In the genomic region with DNA sequence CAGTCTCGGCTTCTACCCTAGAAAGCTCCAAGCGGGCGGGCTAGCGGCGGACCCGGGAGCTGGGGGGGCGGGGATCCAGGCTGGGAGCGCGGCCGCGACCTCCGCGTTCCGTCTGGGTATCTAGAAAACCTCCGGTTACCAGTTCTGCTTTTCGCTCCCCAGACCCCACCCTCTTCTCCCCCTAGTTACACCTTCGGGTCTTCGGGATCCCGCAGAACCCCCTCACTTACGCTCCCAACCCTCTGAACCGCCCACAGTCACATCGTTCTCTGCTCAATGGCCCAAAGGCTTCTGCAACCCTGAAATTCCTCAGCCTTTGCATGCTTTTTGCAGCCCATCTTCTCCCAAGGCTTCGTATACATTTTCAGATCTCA, we compare ENCODE assay signal across 8 mouse cellular contexts. TPM values are rescaled to one million over a fixed set of nuclear protein-coding genes. Genes with fewer than 3 reads are reported as not detected.
DNase-seq lines count a peak whose midpoint lies in the region; ATAC-seq and TF ChIP-seq lines count a peak whose summit lies in the region.

No protein-coding gene starts in this region.

- H3K36me3 ChIP-seq in embryonic facial prominence, embryonic 11.5 days (replicated peaks; ENCODE audit: control insufficient read depth, insufficient read depth, low read depth, low read length) = no peaks in the 10 kb centered on the region
- 0 out of 2 replicates have a peak, but pooled peaks cover 3% of the 10 kb centered on the region for H3K36me3 ChIP-seq in intestine, embryonic 15.5 days
- peaks cover 12% of the 10 kb centered on the region; the same call in 1 of the 2 replicates for H3K36me3 ChIP-seq in neural tube, embryonic 15.5 days

- no peak for DNase-seq in lung, adult 2 months
- no peak for DNase-seq in lung, adult 18-20 months
- no peak for DNase-seq in embryonic facial prominence, embryonic 11.5 days (ENCODE audit: low spot score)
- no peak for DNase-seq in cerebellum, postnatal 25 days
- DNase-seq in urinary bladder, postnatal 25 days (ENCODE audit: low spot score) = no peak
- DNase-seq in urinary bladder, postnatal 36 days (ENCODE audit: low spot score in 2 of 2) = no peak

- no peak overlapping the region for H3K27ac ChIP-seq in embryonic facial prominence, embryonic 11.5 days (replicated peaks; ENCODE audit: low read depth, low read length)
- H3K27ac ChIP-seq in intestine, embryonic 15.5 days = peak overlapping the region; percentile 61; the same call in 1 of the 2 replicates
- H3K27ac ChIP-seq in neural tube, embryonic 15.5 days (replicated peaks) = peak overlapping the region; percentile 88

- TF ChIP-seq POLR2A in lung, adult 2 months (IDR thresholded peaks at IDR 0.05; ENCODE audit: borderline replicate concordance, extremely low read depth, low read depth, low read length) = no peak

- no peaks in the 10 kb centered on the region for H3K27me3 ChIP-seq in embryonic facial prominence, embryonic 11.5 days (ENCODE audit: control insufficient read depth, insufficient read depth, low read length)
- H3K27me3 ChIP-seq in intestine, embryonic 15.5 days (replicated peaks) = no peaks in the 10 kb centered on the region; the same call in 1 of the 2 replicates
- no peaks in the 10 kb centered on the region for H3K27me3 ChIP-seq in neural tube, embryonic 15.5 days (replicated peaks)

- no peaks in the 10 kb centered on the region for H3K4me1 ChIP-seq in lung, adult 2 months (ENCODE audit: control insufficient read depth, insufficient read depth, low read length)
- H3K4me1 ChIP-seq in embryonic facial prominence, embryonic 11.5 days (ENCODE audit: control insufficient read depth, insufficient read depth, low read length) = peaks cover 3% of the 10 kb centered on the region; the same call in 1 of the 2 replicates
- H3K4me1 ChIP-seq in intestine, embryonic 15.5 days (replicated peaks) = peaks cover 20% of the 10 kb centered on the region; the same call in 1 of the 2 replicates
- H3K4me1 ChIP-seq in neural tube, embryonic 15.5 days = peaks cover 27% of the 10 kb centered on the region

- H3K4me2 ChIP-seq in embryonic facial prominence, embryonic 11.5 days (ENCODE audit: low read depth, low read length) = peak overlapping the region; percentile 77
- H3K4me2 ChIP-seq in intestine, embryonic 15.5 days (replicated peaks) = peak overlapping the region; percentile 95
- peak overlapping the region; percentile 87 for H3K4me2 ChIP-seq in neural tube, embryonic 15.5 days

- peak overlapping the region; percentile 62 for H3K4me3 ChIP-seq in lung, adult 2 months (replicated peaks; ENCODE audit: extremely low read depth, low read depth, low read length)
- H3K4me3 ChIP-seq in embryonic facial prominence, embryonic 11.5 days (ENCODE audit: low read depth, low read length) = peak overlapping the region; percentile 77
- peak overlapping the region; percentile 79 for H3K4me3 ChIP-seq in intestine, embryonic 15.5 days (replicated peaks)
- peak overlapping the region; percentile 77 for H3K4me3 ChIP-seq in neural tube, embryonic 15.5 days (replicated peaks)

- H3K9me3 ChIP-seq in embryonic facial prominence, embryonic 11.5 days (replicated peaks; ENCODE audit: control insufficient read depth, low read length) = no peaks in the 10 kb centered on the region
- H3K9me3 ChIP-seq in intestine, embryonic 15.5 days = no peaks in the 10 kb centered on the region
- no peaks in the 10 kb centered on the region for H3K9me3 ChIP-seq in neural tube, embryonic 15.5 days (replicated peaks)

- 0 out of 2 replicates have a peak, but pooled peaks have one; percentile 4 for ATAC-seq in embryonic facial prominence, embryonic 11.5 days (replicated peaks; ENCODE audit: insufficient number of reproducible peaks, low FRiP score, low TSS enrichment, low read depth)
- ATAC-seq in intestine, embryonic 15.5 days = no peak; the same call in 1 of the 2 replicates
- no peak; the same call in 1 of the 2 replicates for ATAC-seq in neural tube, embryonic 15.5 days (ENCODE audit: low FRiP score)

- WGBS in lung, adult 2 months = 2% methylated on average over 15 of the region's 23 CpGs
- WGBS in embryonic facial prominence, embryonic 11.5 days = 0% methylated on average over 19 of the region's 23 CpGs
- WGBS in intestine, embryonic 15.5 days = under 1% methylated on average over 23 of the region's 23 CpGs
- under 1% methylated on average over 17 of the region's 23 CpGs for WGBS in neural tube, embryonic 15.5 days

- peak overlapping the region; percentile 88 for H3K9ac ChIP-seq in embryonic facial prominence, embryonic 11.5 days (replicated peaks; ENCODE audit: low read length)
- H3K9ac ChIP-seq in intestine, embryonic 15.5 days = peak overlapping the region; percentile 81
- peak overlapping the region; percentile 88 for H3K9ac ChIP-seq in neural tube, embryonic 15.5 days (replicated peaks)

- TF ChIP-seq CTCF in lung, adult 2 months (IDR thresholded peaks at IDR 0.05; ENCODE audit: insufficient read depth, low read length) = no peak

RNA-seq across cellular contexts. Expression of a gene that starts 0.8 kb away (rescaled TPM):
- 3.3 and 3.9 TPM in 2 replicates for polyA plus RNA-seq in lung, adult 2 months (2012; rRNA removed)
- 0.27 and 0.89 TPM in 2 replicates for polyA plus RNA-seq in embryonic facial prominence, embryonic 11.5 days (2014; fragmentation: Nextera tagmentation; extraction: Ambion mirVana)
- polyA plus RNA-seq in intestine, embryonic 15.5 days (2015; fragmentation: Nextera tagmentation; extraction: Ambion mirVana) = 0.40 and 0.52 TPM in 2 replicates
- polyA plus RNA-seq in neural tube, embryonic 15.5 days (2015; fragmentation: Nextera tagmentation; extraction: Ambion mirVana) = 1.1 and 2.6 TPM in 2 replicates

RNA-seq across cellular contexts. Expression of a gene that starts 1.1 kb away (rescaled TPM):
- 0.72 and 0.87 TPM in 2 replicates for polyA plus RNA-seq in lung, adult 2 months (2012; rRNA removed)
- 1.7 and 2.4 TPM in 2 replicates for polyA plus RNA-seq in embryonic facial prominence, embryonic 11.5 days (2014; fragmentation: Nextera tagmentation; extraction: Ambion mirVana)
- 0.18 and 0.24 TPM in 2 replicates for polyA plus RNA-seq in intestine, embryonic 15.5 days (2015; fragmentation: Nextera tagmentation; extraction: Ambion mirVana)
- polyA plus RNA-seq in neural tube, embryonic 15.5 days (2015; fragmentation: Nextera tagmentation; extraction: Ambion mirVana) = 1.5 and 1.6 TPM in 2 replicates

RNA-seq across cellular contexts. Expression of a gene that starts 6.5 kb away (rescaled TPM):
- 15.2 and 17.2 TPM in 2 replicates for polyA plus RNA-seq in lung, adult 2 months (2012; rRNA removed)
- 3.5 and 3.6 TPM in 2 replicates for polyA plus RNA-seq in embryonic facial prominence, embryonic 11.5 days (2014; fragmentation: Nextera tagmentation; extraction: Ambion mirVana)
- polyA plus RNA-seq in intestine, embryonic 15.5 days (2015; fragmentation: Nextera tagmentation; extraction: Ambion mirVana) = 4.8 and 5.5 TPM in 2 replicates
- polyA plus RNA-seq in neural tube, embryonic 15.5 days (2015; fragmentation: Nextera tagmentation; extraction: Ambion mirVana) = 52.5 and 60.6 TPM in 2 replicates

RNA-seq across cellular contexts. Expression of a gene that starts 7.1 kb away (rescaled TPM):
- polyA plus RNA-seq in lung, adult 2 months (2012; rRNA removed) = 94.7 and 101 TPM in 2 replicates
- polyA plus RNA-seq in embryonic facial prominence, embryonic 11.5 days (2014; fragmentation: Nextera tagmentation; extraction: Ambion mirVana) = 394 and 398 TPM in 2 replicates
- 425 and 452 TPM in 2 replicates for polyA plus RNA-seq in intestine, embryonic 15.5 days (2015; fragmentation: Nextera tagmentation; extraction: Ambion mirVana)
- polyA plus RNA-seq in neural tube, embryonic 15.5 days (2015; fragmentation: Nextera tagmentation; extraction: Ambion mirVana) = 301 and 304 TPM in 2 replicates

RNA-seq across cellular contexts. Expression of a gene that starts 31.3 kb away (rescaled TPM):
- 1.9 and 2.0 TPM in 2 replicates for polyA plus RNA-seq in lung, adult 2 months (2012; rRNA removed)
- 0.15 TPM in 1 of 2 replicates, not detected in the other for polyA plus RNA-seq in embryonic facial prominence, embryonic 11.5 days (2014; fragmentation: Nextera tagmentation; extraction: Ambion mirVana)
- polyA plus RNA-seq in intestine, embryonic 15.5 days (2015; fragmentation: Nextera tagmentation; extraction: Ambion mirVana) = 0.93 and 0.99 TPM in 2 replicates
- polyA plus RNA-seq in neural tube, embryonic 15.5 days (2015; fragmentation: Nextera tagmentation; extraction: Ambion mirVana) = 0.17 TPM in 1 of 2 replicates, not detected in the other
